Mouse (Mus musculus) lung, adult 2 months (tissue): ENCODE data around the gene Mslnl.

Experiments
- CTCF ChIP-seq: fragments of 200-500 bp; IDR thresholded peaks from 2 replicates; pipeline ENCODE4 v1.5.1; 2011; ENCODE audit warnings: mild to moderate bottlenecking, low read length, control low read depth; ENCODE audit not compliant: insufficient read depth
- POLR2A ChIP-seq: fragments of 200-500 bp; IDR thresholded peaks from 2 replicates; pipeline ENCODE4 v1.6.1; 2011; ENCODE audit warnings: low read depth, mild to moderate bottlenecking, control low read depth, low read length, borderline replicate concordance; ENCODE audit errors: extremely low read depth

DNA sequence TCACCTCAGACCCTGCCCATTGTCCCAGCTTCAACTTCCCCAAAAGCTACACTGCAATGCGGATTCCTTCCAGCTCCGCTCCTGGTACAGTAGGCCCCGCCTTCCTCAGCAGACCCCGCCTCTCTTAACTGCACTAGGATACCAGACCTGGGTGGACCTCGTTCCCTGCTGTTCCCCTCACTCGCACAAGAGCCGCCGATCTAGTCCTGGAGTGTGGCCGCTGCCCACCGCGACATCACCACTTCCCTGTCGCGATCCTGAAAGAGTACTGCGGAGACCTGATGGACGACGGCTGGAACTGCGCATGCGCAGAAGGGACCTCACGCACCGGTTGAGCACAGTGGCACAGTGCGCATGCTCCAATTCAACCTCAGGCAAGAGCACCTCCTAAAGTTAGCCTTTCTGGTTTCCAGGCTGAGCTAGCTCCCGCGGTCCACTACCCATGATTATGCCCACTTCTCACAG, 49.5 kb downstream of the Mslnl start, which contains the start of gene Haghl:
- TF ChIP-seq CTCF (no peak), POLR2A (peak; percentile 85; the same call in 1 of the 2 replicates)
